Mouse (Mus musculus): Measurements from ENCODE around the gene Fbxo8. TPM values are rescaled to one million over a fixed set of nuclear protein-coding genes. Genes with fewer than 3 reads are reported as not detected.

Gene Fbxo8
- 63.2 and 65.9 TPM in 2 replicates for polyA plus RNA-seq (2015; fragmentation: Nextera tagmentation; extraction: Ambion mirVana)

DNA sequence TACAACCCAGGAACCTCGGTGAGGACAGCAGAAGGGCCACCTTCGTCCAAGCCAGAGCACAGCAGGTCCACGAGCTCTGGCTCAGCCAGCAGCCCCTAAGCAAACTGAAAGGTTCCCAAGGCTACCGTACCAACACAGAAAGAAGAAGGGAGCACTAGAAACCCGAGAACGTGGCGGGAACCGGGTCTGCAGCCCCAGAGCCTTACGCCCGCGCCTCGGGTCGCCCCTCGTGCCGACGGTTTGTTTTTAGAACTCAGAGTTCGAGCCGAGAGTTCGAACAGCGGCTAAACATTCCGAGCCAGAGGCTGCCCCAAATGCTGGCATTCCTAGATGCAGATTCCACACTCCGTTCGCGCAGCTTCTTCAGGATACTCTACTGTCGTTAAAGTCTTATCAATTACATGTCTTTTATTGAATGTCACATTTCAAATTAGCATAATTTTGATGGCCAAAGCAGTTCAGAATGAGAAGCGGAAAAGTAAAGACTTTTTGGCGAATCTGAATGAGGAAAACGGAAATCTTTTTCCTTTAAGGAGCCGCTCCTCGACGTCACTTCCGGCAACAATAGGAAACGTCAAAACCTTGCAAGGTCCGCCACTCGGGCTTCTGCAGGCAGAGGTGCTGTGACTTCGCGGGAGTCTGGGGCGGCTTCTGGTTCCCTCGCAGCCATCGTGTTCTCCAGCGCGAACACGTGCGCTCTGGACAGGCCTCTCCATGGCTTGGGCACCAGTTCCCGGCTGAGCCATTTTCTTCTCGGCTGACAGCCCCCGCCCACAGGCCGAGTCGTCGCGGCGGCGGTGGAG lies at the start of gene Fbxo8, which contains the start of gene Cep44:
Fbxo8 (plus strand) TSS at position 533 of the 803 bp plus-strand sequence.
Cep44 (minus strand) TSS at position 490 of the 803 bp plus-strand sequence.
- peak; percentile 91 for DNase-seq (ENCODE audit: low spot score)

DNA sequence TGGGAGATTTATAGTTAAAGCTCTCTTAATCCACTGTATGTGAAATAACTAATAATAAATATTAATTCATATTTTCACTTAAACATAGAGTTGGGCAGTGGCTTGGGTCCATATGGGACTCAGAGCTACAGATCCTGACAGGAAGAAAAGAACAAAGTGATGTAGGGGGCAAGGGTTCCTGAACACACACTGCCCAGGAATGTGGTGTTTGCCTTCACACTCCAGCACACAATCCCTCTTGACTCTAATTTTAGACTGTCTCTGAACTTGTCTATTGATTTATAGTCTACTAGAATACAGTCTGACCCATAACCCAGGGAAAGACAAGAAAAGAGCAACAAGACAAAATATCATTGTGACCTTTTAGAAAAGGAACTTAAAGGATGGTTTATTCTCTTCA lies 49.0 kb upstream of the Fbxo8 start:
- no peak for DNase-seq (ENCODE audit: low spot score)

DNA sequence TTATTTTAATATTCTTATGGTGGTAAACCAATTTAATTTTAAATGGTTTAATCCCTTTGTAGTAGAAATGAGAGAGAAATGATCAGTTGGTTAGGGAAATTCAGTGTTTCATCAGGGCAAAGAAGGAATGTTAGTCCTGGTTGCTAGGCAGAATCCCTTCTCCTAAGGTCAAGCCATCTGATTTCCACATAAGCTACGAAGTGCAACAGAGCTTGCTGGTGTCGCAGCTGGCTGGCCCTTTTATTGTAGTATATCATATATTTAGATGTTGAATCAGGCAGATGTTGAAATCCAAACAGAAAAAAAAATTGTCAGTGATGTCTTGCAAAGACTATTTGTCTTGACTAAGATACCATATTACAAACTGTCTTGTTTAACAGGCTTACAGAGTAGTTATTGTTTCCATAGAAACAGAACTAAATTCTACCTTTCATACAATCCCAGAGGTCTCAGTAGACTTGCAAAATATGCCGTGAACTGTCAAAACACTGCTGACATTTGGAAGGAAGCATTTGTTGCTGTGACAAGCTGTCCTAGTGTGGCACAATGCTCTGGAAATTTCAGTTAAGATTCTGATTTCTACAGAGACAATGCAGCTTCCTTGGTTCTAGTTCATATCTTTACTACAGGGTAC lies 42.5 kb upstream of the Fbxo8 start:
- DNase-seq (ENCODE audit: low spot score): no peak

DNA sequence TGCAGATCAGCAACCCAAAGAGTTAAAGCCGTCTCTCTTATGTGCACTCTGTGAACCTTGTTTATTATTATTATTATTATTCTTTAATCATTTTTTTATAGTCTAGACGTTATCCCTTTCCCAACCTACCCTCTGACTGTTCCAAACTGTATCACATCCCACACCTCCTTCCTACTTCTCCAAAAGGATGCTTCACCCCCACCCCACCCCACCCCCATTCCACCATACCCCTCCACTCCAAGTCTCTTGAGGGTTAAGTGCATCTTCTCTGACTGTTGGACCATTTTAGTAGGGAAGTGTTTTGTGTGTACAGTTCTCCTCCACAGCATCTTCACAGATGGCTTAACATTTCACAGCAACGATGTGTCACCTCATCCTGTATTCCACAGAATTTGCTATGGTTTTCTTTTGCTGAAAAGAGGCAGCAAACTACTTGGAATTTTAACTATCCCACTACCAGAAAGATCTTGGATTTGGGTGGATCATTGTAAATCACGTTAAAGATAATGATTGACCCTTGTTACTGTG lies 41.9 kb upstream of the Fbxo8 start:
- DNase-seq (ENCODE audit: low spot score): no peak

DNA sequence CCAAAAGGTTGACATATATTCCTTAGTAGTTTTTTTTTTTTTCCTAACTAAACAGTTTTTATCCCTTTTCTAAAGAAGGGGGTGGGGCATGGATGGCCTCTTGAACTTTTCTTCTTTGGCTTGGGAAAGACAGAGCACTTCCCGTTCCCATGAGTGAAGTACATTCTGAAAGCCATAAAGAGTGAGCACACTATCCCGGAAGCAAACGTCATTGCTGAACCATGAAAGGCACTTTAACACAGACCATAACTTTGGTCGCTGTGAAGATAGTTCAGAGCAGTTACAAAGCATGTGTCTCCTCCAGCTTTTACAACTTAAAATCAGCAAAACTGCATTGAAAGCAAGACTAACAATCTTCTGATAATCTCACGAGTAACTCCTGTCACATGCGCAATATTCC lies 32.0 kb upstream of the Fbxo8 start:
- DNase-seq (ENCODE audit: low spot score): no peak

DNA sequence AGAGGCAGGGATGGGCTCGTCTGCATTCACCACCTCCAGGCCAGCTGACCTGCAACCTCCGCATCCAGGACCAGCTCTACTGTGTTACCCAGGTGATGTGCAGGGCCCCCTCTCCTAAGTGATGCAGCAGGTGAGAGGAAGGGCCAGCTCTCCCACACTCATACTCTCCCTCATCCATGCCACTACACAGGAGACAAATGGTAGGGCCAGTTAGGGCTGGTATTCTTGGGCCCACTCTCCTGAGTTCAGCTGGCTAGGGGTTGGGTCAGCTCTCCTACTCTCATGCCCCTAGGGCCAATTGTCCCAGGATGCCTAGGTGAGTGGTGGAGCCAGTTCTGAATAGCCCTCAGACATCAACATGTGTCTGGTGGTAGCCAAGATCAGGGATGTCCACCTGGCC lies 30.6 kb upstream of the Fbxo8 start:
- no peak for DNase-seq (ENCODE audit: low spot score)

DNA sequence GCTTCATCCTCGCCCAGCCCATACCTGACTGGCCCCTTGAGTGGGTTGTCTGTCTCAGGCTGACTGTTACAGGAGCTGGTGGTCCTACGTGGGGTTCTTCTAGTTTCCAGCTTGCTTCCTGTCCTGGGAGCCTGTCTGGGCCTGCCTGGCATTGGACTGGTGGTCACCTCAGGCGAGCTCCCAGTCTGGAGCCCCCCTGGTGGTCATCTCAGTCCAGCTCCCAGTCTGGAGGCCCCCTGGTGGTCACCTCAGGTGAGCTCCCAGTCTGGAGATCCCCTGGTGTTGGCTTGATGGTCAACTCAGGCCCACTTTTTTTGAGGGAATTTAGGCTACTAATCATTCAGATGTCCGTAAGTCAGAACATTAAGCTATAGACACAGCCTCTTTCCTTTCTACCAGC lies 29.8 kb upstream of the Fbxo8 start:
- no peak for DNase-seq (ENCODE audit: low spot score)

DNA sequence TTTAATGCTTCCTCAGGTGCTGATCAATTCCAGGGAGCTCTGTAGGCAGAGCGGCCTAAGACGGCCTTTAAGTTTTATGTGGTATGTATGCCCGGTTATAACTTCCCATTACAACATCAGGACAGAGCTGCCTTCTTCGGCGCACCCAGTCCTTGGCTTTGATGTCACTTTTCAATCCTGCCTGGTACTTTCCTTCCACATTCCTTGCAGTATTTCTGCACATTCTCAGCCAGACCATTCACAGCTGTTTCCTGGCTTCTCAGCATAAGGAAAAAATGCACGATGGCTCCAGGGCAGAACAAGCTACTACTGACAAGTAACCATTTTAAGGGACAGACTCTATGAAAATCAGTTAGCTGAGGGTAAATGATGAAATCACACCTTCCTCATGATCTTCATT lies 22.0 kb upstream of the Fbxo8 start:
- no peak for DNase-seq (ENCODE audit: low spot score)

DNA sequence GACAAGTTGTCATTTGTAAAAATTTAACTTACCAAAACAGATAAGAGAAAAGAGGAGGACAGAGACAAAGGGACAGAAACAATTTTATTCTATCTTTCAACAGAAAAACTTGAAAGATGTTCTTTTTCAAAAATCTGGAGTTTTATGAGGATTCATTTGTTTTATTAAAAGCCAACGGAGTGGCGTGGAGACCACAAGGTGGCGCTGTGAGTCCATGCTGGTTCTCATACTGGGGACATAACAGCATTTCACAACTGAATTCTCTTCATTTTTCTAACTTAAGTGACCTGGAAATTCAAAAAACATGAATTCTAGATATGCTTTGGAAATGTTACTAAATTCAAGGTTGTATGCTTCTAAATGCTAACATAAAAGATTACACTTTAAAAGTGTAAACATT lies 20.5 kb upstream of the Fbxo8 start:
- peak; percentile 52 for DNase-seq (ENCODE audit: low spot score)

DNA sequence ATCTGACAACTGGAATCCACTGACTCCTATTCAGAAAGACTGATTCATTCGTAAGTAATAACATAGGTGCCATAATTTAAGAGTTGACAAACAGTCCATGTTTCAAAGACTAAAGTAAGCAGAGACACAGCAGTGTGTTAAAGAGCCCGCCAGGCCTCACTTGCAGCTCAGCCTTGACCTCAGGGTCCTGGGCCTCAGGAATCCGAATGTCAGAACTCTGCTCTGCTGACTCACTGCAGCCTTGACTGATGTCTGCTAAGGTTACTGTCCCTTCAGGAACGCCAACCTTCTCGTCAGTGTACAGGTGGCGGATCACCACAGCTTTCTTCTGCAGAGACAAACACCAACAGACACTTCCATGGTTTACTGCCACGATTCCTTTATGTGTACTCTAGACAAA lies 10.2 kb upstream of the Fbxo8 start:
- DNase-seq (ENCODE audit: low spot score): no peak

DNA sequence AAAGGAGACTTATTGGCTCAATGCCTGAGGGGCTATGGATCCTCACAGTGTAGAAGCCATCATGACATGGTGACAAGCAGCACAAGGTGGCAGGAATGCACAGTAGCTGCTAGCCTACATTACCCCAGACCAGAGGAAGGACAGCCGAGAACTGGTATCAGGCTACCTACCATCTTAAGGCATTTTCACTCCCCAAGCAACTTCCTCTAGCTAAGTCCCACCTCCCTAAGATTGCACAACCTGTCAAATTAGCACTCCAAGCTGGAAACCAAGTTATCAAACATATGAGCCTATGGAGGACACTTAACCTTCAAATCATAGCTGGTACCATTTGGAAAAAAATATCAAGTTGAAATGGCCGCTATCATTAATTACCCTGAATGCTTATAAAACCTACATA lies 3.0 kb upstream of the Fbxo8 start:
- no peak for DNase-seq (ENCODE audit: low spot score)

DNA sequence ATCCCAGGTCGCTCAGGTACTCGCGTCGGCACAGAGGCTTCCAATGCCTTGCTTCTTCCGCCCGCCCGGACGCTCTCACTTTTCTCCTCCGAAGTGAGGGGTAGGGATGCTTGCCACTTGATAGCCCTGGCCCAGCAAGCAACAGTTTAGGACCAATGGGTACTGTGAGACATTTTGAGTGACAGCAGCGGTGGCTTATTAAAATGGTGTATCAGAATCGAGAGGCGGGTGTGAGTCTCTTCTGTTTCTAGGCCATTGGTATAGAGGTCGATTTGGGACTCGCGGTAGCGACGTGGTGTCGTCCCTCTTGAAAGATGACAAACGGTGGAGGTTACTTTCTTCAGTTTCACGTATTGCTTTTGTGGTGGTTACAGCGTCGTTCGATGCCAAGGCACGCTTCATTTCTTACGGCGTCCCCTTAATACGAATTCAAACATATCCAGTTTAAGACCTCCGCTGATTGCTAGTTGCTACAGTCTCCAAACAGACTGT lies 517 bp downstream of the Fbxo8 start:
- peak; percentile 89 for DNase-seq (ENCODE audit: low spot score)

DNA sequence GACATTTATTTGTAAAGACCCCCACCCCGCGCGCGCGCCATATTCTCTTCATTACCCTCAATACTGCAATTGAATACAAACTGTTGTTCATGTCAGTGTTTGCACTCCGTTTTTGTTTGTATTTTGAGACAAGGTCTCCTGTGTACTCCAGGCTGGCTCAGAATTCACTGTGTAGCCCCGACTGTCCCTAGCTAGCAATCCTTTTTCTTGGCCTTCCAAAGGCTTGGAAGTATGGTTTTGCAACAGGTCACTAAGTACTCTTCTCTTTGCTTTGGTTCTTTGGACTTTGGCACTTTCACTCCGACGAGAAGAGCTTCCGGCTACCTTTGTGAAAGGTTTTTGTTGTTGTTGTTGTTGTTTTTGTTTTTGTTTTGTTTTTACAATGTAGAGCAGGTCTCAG lies 1.2 kb downstream of the Fbxo8 start:
- DNase-seq (ENCODE audit: low spot score): peak; percentile 13

DNA sequence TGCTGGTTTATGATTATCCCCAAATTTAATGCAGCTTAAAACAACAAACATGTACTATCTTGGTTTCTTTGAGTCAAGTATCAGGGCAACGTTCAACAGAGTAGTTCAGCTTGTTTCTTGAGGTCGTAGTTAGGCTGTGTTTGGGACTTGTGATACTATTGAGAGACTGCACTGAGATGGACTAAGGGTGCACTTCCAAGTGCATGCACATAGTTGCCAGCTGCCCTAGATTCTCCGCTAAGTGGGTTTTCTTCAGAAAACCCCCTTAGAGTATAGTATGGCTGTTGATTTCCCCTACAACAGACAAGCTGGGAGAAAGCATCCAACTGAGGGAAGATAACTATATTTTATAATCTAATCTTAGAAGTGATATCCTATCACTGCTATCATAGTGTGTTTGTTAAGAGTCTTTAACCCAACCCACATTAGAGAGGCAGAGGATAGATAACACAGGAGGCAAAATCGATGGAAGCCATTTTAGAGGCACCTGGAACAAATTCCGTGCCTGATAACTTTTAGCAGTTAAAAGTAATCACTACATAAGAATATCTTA lies 1.7 kb downstream of the Fbxo8 start:
- no peak for DNase-seq (ENCODE audit: low spot score)

DNA sequence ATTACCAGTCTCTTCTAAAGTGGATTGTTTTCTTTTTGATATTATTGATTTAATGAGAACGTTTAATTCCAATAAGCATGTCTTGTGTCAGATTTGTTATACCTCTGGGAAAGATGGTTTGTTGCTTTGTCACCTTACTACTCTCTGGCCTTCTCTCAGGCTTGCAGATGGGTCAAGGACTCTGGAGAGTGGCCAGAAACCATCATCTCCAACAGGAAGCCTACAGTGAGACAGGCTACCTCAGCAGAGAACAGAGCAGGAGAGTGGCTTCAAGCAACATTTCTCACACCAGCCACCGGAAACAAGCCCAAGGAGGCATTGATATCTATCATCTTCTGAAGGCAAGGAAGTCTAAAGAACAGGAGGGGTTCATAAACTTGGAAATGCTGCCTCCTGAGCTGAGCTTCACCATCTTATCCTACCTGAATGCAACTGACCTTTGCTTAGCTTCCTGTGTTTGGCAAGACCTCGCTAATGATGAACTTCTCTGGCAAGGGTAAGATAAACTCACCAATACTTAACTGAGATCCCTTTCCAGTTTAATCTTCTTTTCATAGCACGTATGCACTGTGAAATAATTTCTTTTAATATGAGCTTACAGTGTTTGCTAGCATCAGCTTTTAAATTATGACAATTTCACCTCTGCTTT lies 13.6 kb downstream of the Fbxo8 start:
- DNase-seq (ENCODE audit: low spot score): no peak

DNA sequence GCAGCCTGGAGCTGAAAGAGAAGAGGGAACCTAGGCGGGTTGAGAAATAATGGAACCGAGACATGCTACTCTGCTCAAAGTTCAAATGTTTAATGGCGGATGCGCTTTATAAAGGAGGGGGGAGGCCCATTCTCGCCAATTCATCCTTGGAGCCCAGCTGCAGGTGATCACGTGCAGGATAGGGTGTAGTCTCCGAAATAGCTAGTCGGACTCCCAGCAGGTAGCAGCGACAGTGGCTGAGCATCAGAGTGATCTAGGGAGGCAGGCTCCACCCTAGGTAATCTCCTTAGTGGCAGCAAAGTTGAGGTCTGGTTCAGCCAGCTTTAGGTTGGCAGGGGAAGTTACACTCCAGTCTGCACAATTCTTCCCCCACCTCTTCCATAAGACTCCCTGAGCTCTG lies 16.0 kb downstream of the Fbxo8 start:
- DNase-seq (ENCODE audit: low spot score): no peak

DNA sequence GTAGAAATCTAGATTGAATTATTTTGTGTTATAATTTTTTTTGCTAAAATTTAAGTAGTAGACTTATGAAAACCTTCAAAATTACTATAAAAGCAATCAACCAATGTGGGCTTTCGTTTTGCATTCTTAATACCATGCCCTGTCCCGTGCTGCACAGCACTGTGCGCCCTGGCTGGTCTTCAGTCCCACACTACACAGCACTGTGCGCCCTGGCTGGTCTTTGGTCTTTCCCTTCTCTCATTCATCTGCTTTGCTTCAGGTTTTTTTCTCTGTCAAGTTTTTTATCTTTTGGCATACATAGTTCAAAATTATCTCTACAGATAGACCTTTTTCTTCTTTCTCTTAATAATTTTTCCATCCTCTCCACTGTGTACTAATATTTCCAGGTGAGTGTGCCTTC lies 30.0 kb downstream of the Fbxo8 start:
- no peak for DNase-seq (ENCODE audit: low spot score)

DNA sequence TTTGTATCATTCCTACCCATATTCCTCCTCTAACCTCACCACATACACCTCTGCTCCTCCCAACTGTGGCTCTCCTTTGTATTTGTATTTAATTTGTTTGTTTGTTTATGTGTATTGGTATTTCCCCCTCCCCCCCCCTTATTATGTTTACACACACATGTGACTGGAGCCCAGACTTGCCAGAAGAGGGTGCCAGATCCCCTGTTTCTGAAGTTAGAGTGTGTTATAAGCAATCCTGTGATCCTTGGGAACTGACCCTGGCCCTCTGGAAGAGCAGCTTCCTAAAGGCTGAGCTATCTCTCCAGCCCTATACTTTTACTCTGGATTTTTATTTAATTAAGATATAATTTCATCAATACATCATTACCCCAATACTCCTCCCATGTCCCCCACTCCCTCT lies 32.0 kb downstream of the Fbxo8 start:
- DNase-seq (ENCODE audit: low spot score): no peak

DNA sequence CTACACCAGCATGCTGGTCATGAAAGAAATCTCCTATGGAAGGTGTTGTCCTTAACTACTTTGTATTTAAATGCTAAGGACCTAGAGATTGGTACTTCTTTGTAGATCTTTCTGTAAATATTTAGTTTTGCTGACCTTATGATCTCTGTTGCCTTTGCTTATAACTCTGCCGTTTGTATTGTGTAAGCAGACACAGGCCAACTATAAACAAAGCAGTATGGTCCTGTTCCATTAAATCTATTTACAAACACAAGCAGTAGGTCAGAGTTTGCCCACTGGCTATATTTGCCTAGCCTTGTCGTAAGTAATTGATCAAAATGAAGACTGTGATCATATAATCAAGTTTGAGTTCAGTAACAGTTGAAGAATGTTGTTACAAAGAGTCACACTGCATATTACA lies 38.1 kb downstream of the Fbxo8 start:
- DNase-seq (ENCODE audit: low spot score): no peak

DNA sequence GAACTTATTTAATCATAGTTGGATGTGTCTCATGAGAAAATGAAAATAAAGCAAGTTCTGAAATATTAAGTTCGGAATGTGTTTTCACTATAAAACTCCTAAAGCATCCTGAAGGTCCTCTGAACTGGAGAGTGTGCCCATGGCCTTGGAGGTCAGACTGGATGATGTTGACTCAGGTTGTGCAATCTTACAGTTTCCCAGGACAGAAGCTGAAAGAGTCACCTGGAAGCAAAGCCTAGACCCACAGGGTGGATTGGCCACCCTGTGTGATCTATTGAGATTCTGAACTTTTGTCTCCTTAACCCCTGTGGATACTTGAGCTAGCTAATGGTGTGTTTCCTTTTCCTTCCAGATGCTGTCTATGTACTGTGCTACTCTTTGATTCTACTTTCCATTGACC lies 40.2 kb downstream of the Fbxo8 start:
- DNase-seq (ENCODE audit: low spot score): no peak

DNA sequence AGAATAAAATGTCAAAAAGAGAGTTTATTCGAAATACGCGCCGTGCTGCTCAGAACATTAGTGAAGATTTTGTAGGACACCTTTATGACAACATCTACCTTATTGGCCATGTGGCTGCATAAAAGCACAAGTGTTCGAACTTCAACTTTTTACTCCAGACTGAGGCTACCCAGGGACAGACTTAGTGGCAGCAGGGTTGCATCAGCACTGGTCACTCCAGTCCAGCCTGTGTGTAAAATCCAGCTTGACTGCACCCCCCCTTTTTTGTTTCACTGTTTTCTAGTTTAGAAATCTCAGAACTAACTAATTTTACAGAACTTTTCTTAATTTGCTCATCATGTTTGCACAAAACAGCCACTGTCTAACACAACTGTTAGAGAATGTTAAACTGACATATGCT lies 40.6 kb downstream of the Fbxo8 start:
- DNase-seq (ENCODE audit: low spot score): no peak

DNA sequence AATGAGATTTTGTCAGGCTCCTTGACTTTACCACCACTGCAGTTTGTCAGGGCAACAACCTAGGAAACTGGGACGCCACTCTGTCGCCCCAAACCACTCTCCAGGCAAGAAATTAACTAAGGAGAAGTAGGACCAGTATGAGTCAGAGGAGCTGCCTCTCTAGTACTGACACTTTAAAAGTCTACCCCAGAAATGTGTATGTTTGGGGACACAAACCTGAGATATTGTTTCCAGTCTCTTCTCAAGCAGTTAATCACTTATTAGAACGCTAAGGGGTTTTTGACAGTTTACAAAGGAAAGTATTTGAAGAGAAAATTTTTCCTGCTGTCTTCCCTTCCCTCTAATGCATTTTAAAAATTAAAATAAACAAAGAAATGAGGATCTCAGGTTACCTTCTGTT lies 55.6 kb downstream of the Fbxo8 start:
- no peak for DNase-seq (ENCODE audit: low spot score)

Data from thymus, postnatal 0 days (tissue).